Mouse (Mus musculus) forelimb bud, embryonic 11.5 days (tissue): ENCODE data around the gene Samhd1.

Source experiments
- DNase-seq: peaks from one replicate; pipeline ENCODE4 v3.0.0-alpha.2; 2012; ENCODE audit warnings: low read depth, low spot score

The Samhd1 gene

DNA sequence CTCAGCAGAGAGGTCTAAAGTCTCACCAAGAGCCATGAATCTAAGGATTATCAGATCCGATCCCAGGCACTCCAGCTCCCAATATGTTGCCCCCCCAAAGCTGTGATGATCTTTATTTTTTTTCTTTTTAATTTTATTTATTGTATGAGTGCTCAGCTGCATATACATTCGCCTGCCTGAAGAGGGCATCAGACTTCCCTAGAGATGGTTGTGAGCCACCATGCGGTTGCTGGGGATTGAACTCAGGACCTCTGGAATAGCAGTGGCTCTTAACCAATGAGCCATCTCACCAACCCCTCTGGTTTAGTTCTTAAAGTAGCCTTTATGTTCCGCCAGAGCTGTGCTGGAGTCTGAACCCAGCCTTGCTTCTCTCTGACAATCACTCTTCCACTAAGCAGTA is 81.3 kb downstream of the Samhd1 start:
- DNase-seq: no peak

DNA sequence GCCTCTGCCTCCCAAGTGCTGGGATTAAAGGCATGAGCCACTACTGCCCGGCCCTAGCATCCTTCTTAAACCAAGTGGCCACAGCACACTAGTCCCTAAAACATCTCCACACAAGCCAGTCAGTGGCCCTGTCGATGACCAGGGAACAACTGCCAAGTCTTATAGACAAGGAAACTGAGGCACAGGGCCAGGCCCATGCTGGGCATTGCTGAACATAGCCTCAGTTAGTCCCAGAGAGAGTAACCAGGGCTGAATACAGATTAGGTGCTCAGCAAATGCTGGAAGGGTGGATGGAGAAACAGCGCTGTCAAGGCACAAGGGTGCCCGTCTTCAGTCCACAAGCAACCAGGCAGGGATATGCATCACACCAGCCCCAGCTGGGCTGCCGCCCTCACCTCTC is 81.9 kb downstream of the Samhd1 start:
- no peak for DNase-seq

DNA sequence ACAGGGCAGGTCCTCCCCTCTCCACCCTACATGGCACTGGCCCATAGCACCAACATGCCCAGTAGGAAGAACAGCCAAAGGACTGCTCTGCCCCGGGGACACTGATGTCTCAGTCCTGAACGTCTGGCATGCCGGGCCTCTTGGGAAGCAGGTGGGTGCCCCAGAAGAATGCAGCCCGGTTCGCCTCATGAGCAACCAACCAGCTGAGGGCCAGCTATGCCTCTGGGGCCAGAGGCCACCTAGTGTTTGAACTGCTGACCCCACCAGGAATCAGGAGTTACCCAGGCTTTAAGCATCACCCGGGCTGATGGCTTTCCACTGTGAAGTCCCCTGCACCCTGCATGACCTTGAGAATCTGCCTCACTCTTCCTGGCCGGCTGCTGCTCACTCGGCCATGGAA is 82.6 kb downstream of the Samhd1 start:
- DNase-seq: no peak

DNA sequence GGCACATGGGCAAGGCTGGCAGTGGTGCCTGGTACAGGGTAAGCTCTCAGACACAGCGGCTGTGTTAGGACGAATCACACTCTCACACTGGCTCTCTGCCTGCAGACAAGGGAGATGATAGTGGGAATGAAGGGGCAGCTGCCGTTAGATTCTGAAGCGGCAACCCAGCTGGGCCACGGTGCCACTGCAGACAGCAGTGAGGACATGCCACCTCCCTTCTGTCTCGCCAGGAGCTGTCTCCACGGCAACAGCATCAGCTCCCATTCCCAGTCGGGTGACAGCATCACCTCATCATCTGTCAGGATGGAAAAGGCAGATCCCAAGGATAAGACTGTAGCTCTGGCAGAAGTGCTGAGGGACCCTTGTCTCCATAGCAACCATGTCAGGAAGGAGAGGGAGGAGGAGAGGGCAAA is 85.2 kb downstream of the Samhd1 start:
- no peak for DNase-seq

DNA sequence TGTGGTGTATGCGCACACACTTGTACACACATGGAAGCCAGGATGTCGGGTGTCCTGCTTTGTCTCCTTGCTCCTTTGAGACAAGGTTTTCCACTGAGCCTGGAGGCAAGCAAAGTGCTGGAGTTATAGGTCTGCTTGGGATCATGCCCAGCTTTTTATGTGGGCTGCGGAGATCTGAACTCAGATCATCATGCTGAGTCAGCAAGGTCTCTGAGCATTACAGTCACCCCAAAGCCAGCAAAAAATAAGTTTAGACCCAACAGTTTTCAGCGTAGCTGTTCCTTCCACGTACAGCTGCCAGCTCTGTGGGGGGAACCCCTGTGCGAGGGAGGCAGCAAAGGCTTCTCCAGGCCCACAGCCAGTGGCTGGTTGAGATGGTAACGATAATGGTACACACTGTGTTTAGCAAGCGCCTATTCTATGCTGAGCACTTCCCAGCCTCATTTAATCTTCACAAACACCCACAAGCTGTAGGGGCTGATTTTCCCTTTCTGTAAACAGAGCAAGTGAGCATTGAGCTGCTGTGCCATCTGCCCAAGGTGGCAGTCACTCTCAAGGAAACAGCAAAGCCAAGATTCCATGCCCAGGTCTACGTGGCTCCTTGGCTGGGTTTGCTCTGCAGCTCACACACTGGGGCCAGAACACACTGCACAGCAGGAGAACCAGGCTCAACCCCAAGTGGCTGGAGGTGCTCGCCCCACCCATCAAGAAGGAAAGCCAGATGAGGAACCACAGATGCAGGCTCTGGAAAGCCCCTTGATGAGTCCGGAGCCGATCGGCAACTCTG is 86.5 kb downstream of the Samhd1 start:
- DNase-seq: no peak
